In genomic region chr11:106785043-106785442, GRCm38 (mm10) we compare ENCODE assay signal across 11 mouse cellular contexts. TPM values are rescaled to one million over a fixed set of nuclear protein-coding genes. Genes with fewer than 3 reads are reported as not detected.
DNase-seq lines count a peak whose midpoint lies in the region; ATAC-seq and TF ChIP-seq lines count a peak whose summit lies in the region.
"Had no signal": no experiment of that assay in that cellular context is flagged by ENCODE, and none has a peak within 500 bp of the region (broad histone marks: within the 10 kb centered on the region; RNA-seq: fewer than 3 reads in every experiment).

No protein-coding gene starts in this region.

- peaks cover 66% of the 10 kb centered on the region for H3K36me3 ChIP-seq in kidney, embryonic 15.5 days
- peaks cover 62% of the 10 kb centered on the region for H3K36me3 ChIP-seq in neural tube, embryonic 13.5 days
- H3K36me3 ChIP-seq in neural tube, embryonic 15.5 days, result peaks cover 50% of the 10 kb centered on the region

- H3K9ac ChIP-seq in kidney, embryonic 15.5 days, result no peak overlapping the region
- H3K9ac ChIP-seq in neural tube, embryonic 13.5 days, result no peak overlapping the region
- H3K9ac ChIP-seq in neural tube, embryonic 15.5 days (replicated peaks), result no peak overlapping the region

- no peak for TF ChIP-seq POLR2A in cerebellum, adult 2 months (IDR thresholded peaks at IDR 0.05; ENCODE audit: borderline replicate concordance, insufficient read depth, low read length)

- TF ChIP-seq CTCF in cerebellum, adult 2 months (IDR thresholded peaks at IDR 0.05; ENCODE audit: borderline replicate concordance, insufficient read depth, low read depth, low read length), result no peak

- DNase-seq in cerebellum, adult 2 months, result no peak
- no peak for DNase-seq in cerebellum, postnatal 25 days
- no peak for DNase-seq in kidney, adult 8-10 months
- no peak for DNase-seq in neural tube, embryonic 10.5 days (ENCODE audit: extremely low spot score, low spot score)
- DNase-seq in embryo, embryonic 9.5 days (ENCODE audit: extremely low spot score), result no peak
- DNase-seq: kidney, adult 18-20 months; left cerebral cortex, postnatal 4 days; thymus, adult 18-20 months had no signal

- no peaks in the 10 kb centered on the region for H3K27me3 ChIP-seq in cerebellum, adult 2 months (ENCODE audit: control insufficient read depth, insufficient read depth, low read length)
- H3K27me3 ChIP-seq in kidney, embryonic 15.5 days, result no peaks in the 10 kb centered on the region
- no peaks in the 10 kb centered on the region for H3K27me3 ChIP-seq in neural tube, embryonic 13.5 days
- H3K27me3 ChIP-seq in neural tube, embryonic 15.5 days (replicated peaks), result no peaks in the 10 kb centered on the region

- peak overlapping the region; percentile 72; the same call in 1 of the 2 replicates for H3K4me2 ChIP-seq in kidney, embryonic 15.5 days
- peak overlapping the region; percentile 87 for H3K4me2 ChIP-seq in neural tube, embryonic 13.5 days
- peak overlapping the region; percentile 71 for H3K4me2 ChIP-seq in neural tube, embryonic 15.5 days

- no peak for ATAC-seq in kidney, embryonic 15.5 days (replicated peaks; ENCODE audit: low FRiP score)
- no peak for ATAC-seq in neural tube, embryonic 13.5 days (ENCODE audit: low read depth)
- ATAC-seq in neural tube, embryonic 15.5 days (ENCODE audit: low FRiP score), result no peak

- peaks cover 2% of the 10 kb centered on the region; the same call in 1 of the 2 replicates for H3K4me1 ChIP-seq in cerebellum, adult 2 months (ENCODE audit: control insufficient read depth, insufficient read depth, low read length)
- H3K4me1 ChIP-seq in kidney, embryonic 15.5 days, result peaks cover 31% of the 10 kb centered on the region
- H3K4me1 ChIP-seq in neural tube, embryonic 13.5 days (replicated peaks), result peaks cover 59% of the 10 kb centered on the region
- H3K4me1 ChIP-seq in neural tube, embryonic 15.5 days, result peaks cover 40% of the 10 kb centered on the region

- H3K4me3 ChIP-seq in cerebellum, adult 2 months (replicated peaks; ENCODE audit: insufficient read depth, low read depth, low read length), result peak overlapping the region; percentile 40
- H3K4me3 ChIP-seq in kidney, embryonic 15.5 days (replicated peaks), result peak overlapping the region; percentile 87
- H3K4me3 ChIP-seq in neural tube, embryonic 13.5 days, result peak overlapping the region; percentile 80; the same call in 1 of the 2 replicates
- H3K4me3 ChIP-seq in neural tube, embryonic 15.5 days (replicated peaks), result no peak overlapping the region

- WGBS in cerebellum, adult 2 months, result 2% methylated on average over 1 of the region's 1 CpGs
- 85% methylated on average over 1 of the region's 1 CpGs for WGBS in kidney, embryonic 15.5 days
- WGBS in neural tube, embryonic 13.5 days, result 80% methylated on average over 1 of the region's 1 CpGs
- WGBS in neural tube, embryonic 15.5 days, result 61% methylated on average over 1 of the region's 1 CpGs

- H3K27ac ChIP-seq in cerebellum, adult 2 months (ENCODE audit: insufficient read depth, low read length), result no peak overlapping the region
- H3K27ac ChIP-seq in kidney, embryonic 15.5 days, result no peak overlapping the region
- H3K27ac ChIP-seq in neural tube, embryonic 13.5 days (replicated peaks), result no peak overlapping the region
- H3K27ac ChIP-seq in neural tube, embryonic 15.5 days (replicated peaks), result no peak overlapping the region

- no peaks in the 10 kb centered on the region for H3K9me3 ChIP-seq in kidney, embryonic 15.5 days (replicated peaks)
- H3K9me3 ChIP-seq in neural tube, embryonic 13.5 days, result no peaks in the 10 kb centered on the region
- H3K9me3 ChIP-seq in neural tube, embryonic 15.5 days (replicated peaks), result no peaks in the 10 kb centered on the region

RNA-seq across cellular contexts. Expression of gene Ddx5, which starts 3.9 kb away (rescaled TPM):
- polyA plus RNA-seq in cerebellum, adult 2 months (2012; rRNA removed), result 676 and 721 TPM in 2 replicates
- polyA plus RNA-seq in kidney, embryonic 15.5 days (2015; fragmentation: Nextera tagmentation; extraction: Ambion mirVana), result 344 and 366 TPM in 2 replicates
- polyA plus RNA-seq in neural tube, embryonic 13.5 days (2015; fragmentation: Nextera tagmentation; extraction: Ambion mirVana), result 386 and 441 TPM in 2 replicates
- 337 and 338 TPM in 2 replicates for polyA plus RNA-seq in neural tube, embryonic 15.5 days (2015; fragmentation: Nextera tagmentation; extraction: Ambion mirVana)

RNA-seq across cellular contexts. Expression of gene Cep95, which starts 4.0 kb away (rescaled TPM):
- 31.8 and 37.1 TPM in 2 replicates for polyA plus RNA-seq in cerebellum, adult 2 months (2012; rRNA removed)
- 21.7 and 22.0 TPM in 2 replicates for polyA plus RNA-seq in kidney, embryonic 15.5 days (2015; fragmentation: Nextera tagmentation; extraction: Ambion mirVana)
- 18.4 and 19.9 TPM in 2 replicates for polyA plus RNA-seq in neural tube, embryonic 13.5 days (2015; fragmentation: Nextera tagmentation; extraction: Ambion mirVana)
- polyA plus RNA-seq in neural tube, embryonic 15.5 days (2015; fragmentation: Nextera tagmentation; extraction: Ambion mirVana), result 15.1 and 16.3 TPM in 2 replicates

RNA-seq across cellular contexts. Expression of gene Polg2, which starts 5.7 kb away (rescaled TPM):
- polyA plus RNA-seq in cerebellum, adult 2 months (2012; rRNA removed), result 11.7 and 12.7 TPM in 2 replicates
- polyA plus RNA-seq in kidney, embryonic 15.5 days (2015; fragmentation: Nextera tagmentation; extraction: Ambion mirVana), result 10.2 and 12.1 TPM in 2 replicates
- polyA plus RNA-seq in neural tube, embryonic 13.5 days (2015; fragmentation: Nextera tagmentation; extraction: Ambion mirVana), result 7.7 and 9.9 TPM in 2 replicates
- polyA plus RNA-seq in neural tube, embryonic 15.5 days (2015; fragmentation: Nextera tagmentation; extraction: Ambion mirVana), result 9.1 and 11.5 TPM in 2 replicates

RNA-seq across cellular contexts. Expression of gene Milr1, which starts 34.0 kb away (rescaled TPM):
- 0.10 and 0.30 TPM in 2 replicates for polyA plus RNA-seq in cerebellum, adult 2 months (2012; rRNA removed)
- 1.0 and 1.7 TPM in 2 replicates for polyA plus RNA-seq in kidney, embryonic 15.5 days (2015; fragmentation: Nextera tagmentation; extraction: Ambion mirVana)
- polyA plus RNA-seq in neural tube, embryonic 13.5 days (2015; fragmentation: Nextera tagmentation; extraction: Ambion mirVana), result 1.3 and 1.5 TPM in 2 replicates
- 0.46 and 3.5 TPM in 2 replicates for polyA plus RNA-seq in neural tube, embryonic 15.5 days (2015; fragmentation: Nextera tagmentation; extraction: Ambion mirVana)

RNA-seq across cellular contexts. Expression of gene Pecam1, which starts 34.6 kb away (rescaled TPM):
- 15.8 and 16.2 TPM in 2 replicates for polyA plus RNA-seq in cerebellum, adult 2 months (2012; rRNA removed)
- polyA plus RNA-seq in kidney, embryonic 15.5 days (2015; fragmentation: Nextera tagmentation; extraction: Ambion mirVana), result 59.3 and 66.5 TPM in 2 replicates
- polyA plus RNA-seq in neural tube, embryonic 13.5 days (2015; fragmentation: Nextera tagmentation; extraction: Ambion mirVana), result 20.6 and 26.8 TPM in 2 replicates
- 14.4 and 27.3 TPM in 2 replicates for polyA plus RNA-seq in neural tube, embryonic 15.5 days (2015; fragmentation: Nextera tagmentation; extraction: Ambion mirVana)
